Mouse (Mus musculus): ENCODE data around the gene Zfp518a. TPM values are rescaled to one million over a fixed set of nuclear protein-coding genes. Genes with fewer than 3 reads are reported as not detected.
A peak's percentile ranks its signal among the peaks of the same experiment; 100 is the strongest.

Gene Zfp518a
- polyA plus RNA-seq, 1 experiment, result 0.86 TPM

DNA sequence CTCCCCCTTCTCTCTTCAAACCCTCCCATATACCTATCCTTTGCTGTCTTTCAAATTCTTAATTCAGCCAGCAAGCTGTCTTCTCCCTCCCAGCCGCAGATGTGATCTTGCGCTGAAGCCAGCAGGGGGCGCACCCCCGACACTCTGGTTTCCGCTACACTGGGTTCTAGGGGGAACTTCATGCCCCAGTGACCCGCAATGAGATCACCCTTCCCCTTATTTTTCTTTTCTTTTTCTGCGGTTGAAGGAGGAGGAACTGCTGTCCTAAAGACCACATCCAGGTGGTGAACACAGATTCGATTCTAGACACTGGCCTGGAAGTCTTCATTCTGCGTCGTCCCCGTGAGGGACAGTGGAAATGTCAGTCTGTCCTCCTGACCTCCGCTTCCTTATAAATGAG, 68.5 kb downstream of the Zfp518a start:
- H3K36me3 ChIP-seq (ENCODE audit: control insufficient read depth, insufficient read depth), result no peaks in the 10 kb centered on the region
- H3K4me2 ChIP-seq (ENCODE audit: low read depth), result no peak overlapping the region
- no peak overlapping the region for H3K4me3 ChIP-seq
- TF ChIP-seq POLR2AphosphoS2 (IDR thresholded peaks at IDR 0.05; ENCODE audit: insufficient read length, low read depth) (no peak), CEBPB (IDR thresholded peaks at IDR 0.05; ENCODE audit: insufficient read depth, poor library complexity, severe bottlenecking) (no peak)
- no peaks in the 10 kb centered on the region for H3K79me2 ChIP-seq (ENCODE audit: control insufficient read depth, insufficient read depth)
- H3K27me3 ChIP-seq (ENCODE audit: control insufficient read depth, insufficient read depth, insufficient read length), result no peaks in the 10 kb centered on the region
- H3ac ChIP-seq (ENCODE audit: control insufficient read depth, insufficient read length), result no peak overlapping the region

DNA sequence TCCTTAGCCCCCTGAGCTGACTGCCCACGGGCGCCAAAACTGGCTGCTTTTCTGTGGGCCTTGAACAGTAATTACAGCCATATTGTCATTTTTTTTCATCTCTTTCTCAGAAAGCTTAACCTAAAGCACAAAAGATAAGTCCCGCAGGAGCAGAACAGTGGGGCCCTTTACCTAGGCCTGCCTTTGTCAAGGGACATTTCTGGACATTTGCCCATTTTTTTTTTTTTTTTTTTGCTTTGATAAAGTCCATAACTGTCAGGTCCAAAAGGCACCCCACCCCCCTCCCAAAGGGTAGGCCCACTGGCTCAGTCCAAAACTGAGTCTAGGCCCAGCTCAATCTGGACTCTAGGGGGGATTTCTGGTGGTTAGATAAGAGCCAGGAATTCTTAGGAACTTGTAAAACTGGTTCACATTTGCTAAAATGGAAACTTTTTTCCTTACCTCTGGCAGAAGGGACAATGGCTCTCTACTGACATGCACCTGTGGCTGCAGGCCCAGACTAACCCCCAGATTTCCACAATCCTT, 69.9 kb downstream of the Zfp518a start:
- no peaks in the 10 kb centered on the region for H3K27me3 ChIP-seq (ENCODE audit: control insufficient read depth, insufficient read depth, insufficient read length)
- no peak overlapping the region for H3ac ChIP-seq (ENCODE audit: control insufficient read depth, insufficient read length)
- H3K79me2 ChIP-seq (ENCODE audit: control insufficient read depth, insufficient read depth), result no peaks in the 10 kb centered on the region
- TF ChIP-seq MAX (IDR thresholded peaks at IDR 0.05; ENCODE audit: low read depth) (no peak), REST (IDR thresholded peaks at IDR 0.05; ENCODE audit: insufficient read depth, insufficient read length) (no peak), SRF (IDR thresholded peaks at IDR 0.05; ENCODE audit: control insufficient read depth, insufficient read length, low read depth) (no peak), MYOG (IDR thresholded peaks at IDR 0.05; ENCODE audit: control insufficient read depth in 1 of 3, insufficient read depth in 1 of 3, insufficient read length in 2 of 3, low read depth in 2 of 3) (no peak), MYOD1 (IDR thresholded peaks at IDR 0.05; ENCODE audit: control insufficient read depth in 1 of 3, insufficient read length in 2 of 3, low read depth in 2 of 3) (no peak), POLR2AphosphoS2 (IDR thresholded peaks at IDR 0.05; ENCODE audit: insufficient read length, low read depth) (no peak), POLR2A (IDR thresholded peaks at IDR 0.05; ENCODE audit: insufficient read length, low read depth) (no peak), TCF12 (IDR thresholded peaks at IDR 0.05; ENCODE audit: insufficient read depth, poor library complexity, severe bottlenecking) (no peak), TCF3 (IDR thresholded peaks at IDR 0.05; ENCODE audit: insufficient read length, low read depth) (no peak), CEBPB (IDR thresholded peaks at IDR 0.05; ENCODE audit: insufficient read depth, poor library complexity, severe bottlenecking) (no peak)
- no peaks in the 10 kb centered on the region for H3K36me3 ChIP-seq (ENCODE audit: control insufficient read depth, insufficient read depth)
- no peak overlapping the region for H3K4me2 ChIP-seq (ENCODE audit: low read depth)
- no peak overlapping the region for H3K4me3 ChIP-seq

DNA sequence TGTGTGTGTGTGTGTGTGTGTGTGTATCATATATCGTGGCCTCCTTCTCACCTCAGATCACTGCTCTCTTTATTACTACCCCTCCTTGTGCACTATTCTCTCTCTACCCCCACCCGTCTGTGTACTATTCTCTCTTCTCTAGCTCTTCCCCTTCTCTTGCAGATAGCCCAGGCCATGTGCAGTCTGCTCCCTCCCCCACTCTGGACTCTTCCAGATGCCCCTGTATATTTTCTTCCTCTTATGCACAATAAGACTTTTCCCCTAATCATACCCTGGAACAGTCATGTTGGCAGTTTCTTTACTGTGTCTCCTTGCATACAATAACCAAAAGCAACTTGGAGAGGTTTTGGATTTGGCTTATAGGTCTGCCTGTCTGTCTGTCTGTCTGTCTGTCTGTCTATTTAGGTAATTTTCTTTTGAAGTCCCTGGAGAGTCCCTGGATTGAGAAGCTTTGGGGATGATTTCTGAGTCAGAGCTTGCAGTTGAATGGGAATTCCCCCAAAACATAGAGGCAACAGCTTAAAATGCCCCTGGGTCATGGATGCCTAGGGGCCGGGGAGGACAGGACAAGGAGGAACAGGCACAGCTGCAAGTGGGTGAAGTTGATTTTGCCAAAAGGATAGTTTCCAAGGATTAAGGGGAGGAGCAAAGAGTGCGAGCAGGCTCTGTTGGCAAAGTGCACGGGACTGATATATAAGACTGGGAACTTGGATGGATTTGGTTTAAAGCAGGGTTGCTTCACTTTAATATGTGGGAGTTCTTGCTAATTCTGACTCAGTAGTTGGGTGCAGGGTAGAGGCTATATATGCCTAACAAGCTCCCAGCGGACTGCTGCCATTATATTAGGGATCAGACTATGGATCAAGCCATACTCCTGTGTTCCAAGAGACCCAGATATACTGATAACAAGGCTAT, 70.7 kb downstream of the Zfp518a start:
- no peaks in the 10 kb centered on the region for H3K79me2 ChIP-seq (ENCODE audit: control insufficient read depth, insufficient read depth)
- H3K4me3 ChIP-seq, result no peak overlapping the region
- H3K4me2 ChIP-seq (ENCODE audit: low read depth), result no peak overlapping the region
- H3ac ChIP-seq (ENCODE audit: control insufficient read depth, insufficient read length), result no peak overlapping the region
- no peaks in the 10 kb centered on the region for H3K36me3 ChIP-seq (ENCODE audit: control insufficient read depth, insufficient read depth)
- peak in 2 of 3 experiments; percentile 8 to 46 for TF ChIP-seq MYOD1 (IDR thresholded peaks at IDR 0.05; ENCODE audit: control insufficient read depth in 1 of 3, insufficient read length in 2 of 3, low read depth in 2 of 3)
- TF ChIP-seq POLR2A (IDR thresholded peaks at IDR 0.05; ENCODE audit: insufficient read length, low read depth), result no peak
- H3K27me3 ChIP-seq (ENCODE audit: control insufficient read depth, insufficient read depth, insufficient read length), result no peaks in the 10 kb centered on the region

Other genes with a start within 250 kb of the Zfp518a start
- not detected for gene Cc2d2b, start 146.0 kb upstream of the Zfp518a start, polyA plus RNA-seq (2012; fragmentation: generic; extraction: Trizol)
- gene Ccnj, start 63.4 kb upstream of the Zfp518a start, polyA plus RNA-seq (2012; fragmentation: generic; extraction: Trizol), result 2.1 TPM
- gene Blnk, start 99.8 kb downstream of the Zfp518a start, polyA plus RNA-seq (2012; fragmentation: generic; extraction: Trizol), result 3.3 TPM
- 0.02 TPM for gene Dntt, start 134.6 kb downstream of the Zfp518a start, polyA plus RNA-seq (2012; fragmentation: generic; extraction: Trizol)
- not detected for gene Opalin, start 182.4 kb downstream of the Zfp518a start, polyA plus RNA-seq (2012; fragmentation: generic; extraction: Trizol)

All from myocyte (in vitro differentiated cells).